Comparison of ENCODE assay signal across 8 mouse cellular contexts in the genomic region with DNA sequence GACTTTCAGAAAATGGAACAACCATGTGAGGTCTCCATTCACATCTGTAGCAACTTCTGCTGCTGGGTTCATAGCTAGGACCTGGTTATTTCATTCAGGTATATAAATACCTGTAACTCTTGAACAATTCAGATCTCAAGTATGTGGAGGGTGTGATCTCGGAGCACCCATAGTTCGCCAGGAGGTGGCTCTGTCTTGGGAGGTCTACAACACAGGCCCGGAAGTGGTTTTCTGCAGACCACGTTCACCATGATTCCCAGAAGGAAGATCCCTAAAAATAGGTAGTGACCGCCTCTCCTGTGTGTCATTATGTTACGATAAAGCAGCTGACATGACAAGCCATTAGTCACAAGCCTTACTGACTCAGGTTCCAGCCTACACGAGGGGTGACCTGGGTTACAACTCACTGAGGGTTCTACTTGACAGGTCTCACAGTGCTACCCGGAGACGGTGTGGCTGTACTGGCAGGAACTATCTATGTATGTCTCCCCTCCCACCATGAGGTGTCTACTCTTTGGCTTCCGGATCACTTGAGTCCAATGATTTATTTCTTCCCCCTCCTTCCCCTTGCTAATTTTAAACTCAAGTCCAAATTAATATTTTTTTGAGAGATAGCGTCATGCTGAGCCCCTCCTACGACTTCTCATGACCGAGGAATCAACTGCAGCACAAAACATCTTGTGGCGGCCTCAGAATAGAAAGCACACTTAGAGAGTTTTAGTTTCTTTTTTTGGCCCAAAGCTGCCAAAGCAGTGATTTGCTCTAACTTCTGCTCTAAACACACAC. TPM values are rescaled to one million over a fixed set of nuclear protein-coding genes. Genes with fewer than 3 reads are reported as not detected.
DNase-seq lines count a peak whose midpoint lies in the region; ATAC-seq and TF ChIP-seq lines count a peak whose summit lies in the region.

No protein-coding gene starts in this region.

- intact Hi-C loops in left cerebral cortex, adult 2 months (cut with DNase I): no loop called here
- intact Hi-C loops in left cerebral cortex, postnatal 4 days (cut with DNase I): no loop called here

- no peak for ATAC-seq in monocyte, adult 5-6 weeks (replicated peaks; ENCODE audit: insufficient number of reproducible peaks, low FRiP score, low TSS enrichment, poor library complexity, severe bottlenecking)

- no peak; the same call in 1 of the 2 replicates for TF ChIP-seq CTCF in left cerebral cortex, adult 2 months (IDR thresholded peaks at IDR 0.05)
- no peak for TF ChIP-seq CTCF in bone marrow macrophage, adult 2 months (IDR thresholded peaks at IDR 0.05; ENCODE audit: low read depth, low read length)

- H3K4me3 ChIP-seq in left cerebral cortex, adult 2 months: peak overlapping the region; percentile 26
- peak overlapping the region; percentile 46 for H3K4me3 ChIP-seq in bone marrow macrophage, adult 2 months (ENCODE audit: insufficient read depth, low read length)

- H3K27ac ChIP-seq in left cerebral cortex, adult 2 months: no peak overlapping the region
- H3K27ac ChIP-seq in bone marrow macrophage, adult 2 months (ENCODE audit: insufficient read depth, low read depth, low read length): peak overlapping the region; percentile 97

- peaks cover 73% of the 10 kb centered on the region for H3K4me1 ChIP-seq in bone marrow macrophage, adult 2 months (ENCODE audit: control insufficient read depth, insufficient read depth, low read length)

- peak; percentile 24 for DNase-seq in left cerebral cortex, adult 2 months (ENCODE audit: extremely low spot score in 1 of 2, low spot score in 2 of 2)
- DNase-seq in left cerebral cortex, postnatal 4 days: no peak
- peak; percentile 28 for DNase-seq in kidney, adult 18-20 months
- peak; percentile 6 to 55 for DNase-seq in right cerebral cortex, postnatal 36 days (ENCODE audit: low spot score in 2 of 2)
- DNase-seq in urinary bladder, postnatal 4 days (ENCODE audit: low spot score in 2 of 2): no peak
- no peak for DNase-seq in lung, postnatal 4 days

- TF ChIP-seq POLR2A in bone marrow macrophage, adult 2 months (IDR thresholded peaks at IDR 0.05; ENCODE audit: borderline replicate concordance, low read depth, low read length): no peak

RNA-seq across cellular contexts. Expression of a gene that starts 44.2 kb away (rescaled TPM):
- total RNA-seq in left cerebral cortex, adult 2 months (2021): 1 to 10 TPM; 1.7 to 1.8 TPM
- 10 to 100 TPM in 1 of 2 experiments, 1 to 10 TPM in 1; 7.1 to 10.0 TPM for total RNA-seq in left cerebral cortex, postnatal 4 days (2021)
- polyA plus RNA-seq in bone marrow macrophage, adult 2 months (2012; ENCODE audit: insufficient read depth, insufficient read length, missing spikeins): 8.3 and 10.7 TPM in 2 replicates
- 0.10 TPM in 1 of 3 replicates, not detected in the others for total RNA-seq in monocyte, adult 5-6 weeks (2017)

Comparison
In these comparisons a context has a peak if more than half of its experiments do, and no peak if none do; other contexts are left out.
1. DNase-seq: peak in left cerebral cortex, adult 2 months (2 of 2), kidney, adult 18-20 months (single experiment) and right cerebral cortex, postnatal 36 days (2 of 2); none in left cerebral cortex, postnatal 4 days (single experiment), urinary bladder, postnatal 4 days (0 of 2) and lung, postnatal 4 days (0 of 2).